Mouse (Mus musculus) liver, embryonic 14.5 days (tissue): ENCODE data around the gene Nfx1.

ENCODE experiments used
- CTCF ChIP-seq: IDR thresholded peaks from 2 replicates; pipeline ENCODE4 v1.5.1; 2016; ENCODE audit warnings: antibody characterized with exemption, low read depth, control low read depth
- EP300 ChIP-seq: IDR thresholded peaks from 2 replicates; pipeline ENCODE4 v1.6.1; 2016; ENCODE audit warnings: antibody characterized with exemption, low read depth

DNA sequence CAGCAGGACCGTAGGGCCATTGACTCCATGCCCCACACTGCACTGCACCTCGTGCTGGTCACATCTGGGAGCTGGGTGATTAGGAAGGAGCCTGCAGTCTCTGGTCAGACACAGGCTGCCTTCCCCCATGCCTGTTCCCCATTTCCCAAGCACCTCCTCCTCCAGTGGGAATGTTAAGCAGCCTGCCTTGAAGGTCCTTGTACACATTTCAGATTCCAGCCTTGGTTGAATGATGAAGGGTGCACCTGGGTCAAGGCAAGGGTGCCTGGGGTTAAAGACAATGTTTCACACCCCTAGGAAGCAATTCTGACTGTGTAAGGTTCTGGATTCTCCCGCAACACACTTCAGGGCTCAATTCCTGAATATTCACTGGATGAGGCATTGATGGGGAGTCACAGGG, 49.4 kb upstream of the Nfx1 start:
- TF ChIP-seq CTCF (no peak), EP300 (no peak)
